Mouse (Mus musculus) lung, postnatal 0 days (tissue): ENCODE measurements around the gene Rps2. TPM values are rescaled to one million over a fixed set of nuclear protein-coding genes. Genes with fewer than 3 reads are reported as not detected.
"Not testable (repeated sequence)": the region's sequence is repeated elsewhere in the genome, so short reads cannot be mapped to it uniquely, and the experiment has no call there.

Source experiments
- ATAC-seq: fragments of 200-750 bp; cut with Nextera tagmentation; 2 replicates; pipeline ENCODE4 v1.8.0; 2017; ENCODE audit warnings: moderate library complexity
- DNase-seq: peaks from one replicate; pipeline ENCODE4 v3.0.0-alpha.2; 2016; ENCODE audit warnings: low spot score
- H3K27ac ChIP-seq: fragments of 300-500 bp; sonication (generic); 2 replicates; pipeline ENCODE4 v1.5.1; 2014; ENCODE audit warnings: antibody characterized with exemption, mild to moderate bottlenecking, low read length, mixed read lengths
- H3K27me3 ChIP-seq: fragments of 300-500 bp; sonication (generic); replicated peaks from 2 replicates; pipeline ENCODE4 v1.6.1; 2014; ENCODE audit warnings: low read length, mixed read lengths; ENCODE audit not compliant: insufficient read depth
- H3K36me3 ChIP-seq: fragments of 300-500 bp; sonication (generic); 2 replicates; pipeline ENCODE4 v1.6.1; 2014; ENCODE audit warnings: low read length, mixed read lengths; ENCODE audit not compliant: insufficient read depth
- H3K4me1 ChIP-seq: fragments of 300-500 bp; sonication (generic); 2 replicates; pipeline ENCODE4 v1.6.1; 2014; ENCODE audit warnings: antibody characterized with exemption, low read depth, low read length, mixed read lengths; ENCODE audit not compliant: insufficient read depth
- H3K4me2 ChIP-seq: fragments of 300-500 bp; sonication (generic); replicated peaks from 2 replicates; pipeline ENCODE4 v1.6.1; 2014; ENCODE audit warnings: low read depth, mild to moderate bottlenecking, low read length, moderate library complexity, mixed read lengths
- H3K4me3 ChIP-seq: fragments of 300-500 bp; sonication (generic); 2 replicates; pipeline ENCODE4 v1.5.1; 2014; ENCODE audit warnings: low read depth, low read length
- H3K9ac ChIP-seq: fragments of 300-500 bp; sonication (generic); replicated peaks from 2 replicates; pipeline ENCODE4 v1.6.1; 2014; ENCODE audit warnings: low read depth, mild to moderate bottlenecking
- H3K9me3 ChIP-seq: fragments of 300-500 bp; sonication (generic); 2 replicates; pipeline ENCODE4 v1.6.1; 2016; ENCODE audit warnings: low read length, mixed read lengths
- CTCF ChIP-seq: IDR thresholded peaks from 2 replicates; pipeline ENCODE4 v1.5.1; 2016; ENCODE audit warnings: antibody characterized with exemption, mild to moderate bottlenecking
- EP300 ChIP-seq: IDR thresholded peaks from 2 replicates; pipeline ENCODE4 v1.6.1; 2016; ENCODE audit warnings: antibody characterized with exemption, mild to moderate bottlenecking, control low read depth
- WGBS: fragments of 180-500 bp; shearing (Covaris S2); extraction: QIAGEN DNeasy Blood & Tissue Kit; methylation state at CpG from one replicate; pipeline ENCODE4 v1.1.7; 2014; 5-methylcytosine and 5-hydroxymethylcytosine counted together
- polyA plus RNA-seq: library from polyadenylated mRNA; unstranded; fragments of >200 nt; fragmentation: Nextera tagmentation; extraction: Ambion mirVana; gene quantifications from 2 replicates; pipeline ENCODE4 v1.2.1, GENCODE M21; 2015

Rps2 gene
- polyA plus RNA-seq, 1 experiment from 2014 or later: 834 TPM

- no peaks in the 10 kb centered on the region for H3K36me3 ChIP-seq
- H3K27me3 ChIP-seq: no peaks in the 10 kb centered on the region
- peak overlapping the region; percentile 73 for H3K4me2 ChIP-seq
- TF ChIP-seq EP300 (no peak), CTCF (no peak)
- no peaks in the 10 kb centered on the region for H3K9me3 ChIP-seq
- peak overlapping the region; percentile 56 for H3K9ac ChIP-seq
- H3K27ac ChIP-seq: peak overlapping the region; percentile 88
- DNase-seq (peak; percentile 53), ATAC-seq (peak; percentile 46)
- 0 out of 2 replicates have a peak, but pooled peaks cover 3% of the 10 kb centered on the region for H3K4me1 ChIP-seq
- peak overlapping the region; percentile 66 for H3K4me3 ChIP-seq
- 3% methylated on average over 24 of the region's 24 CpGs for WGBS
Observed at GRCm38 (mm10) chr17:24707801-24708425, 10.0 kb upstream of the Rps2 start.

GRCm38 (mm10) chr17:24708646-24709045 lies 9.3 kb upstream of the Rps2 start:
- no peaks in the 10 kb centered on the region for H3K36me3 ChIP-seq
- no peak overlapping the region for H3K27ac ChIP-seq
- H3K9me3 ChIP-seq: no peaks in the 10 kb centered on the region
- WGBS: 26% methylated on average over 2 of the region's 2 CpGs
- H3K4me1 ChIP-seq: 0 out of 2 replicates have a peak, but pooled peaks cover 3% of the 10 kb centered on the region
- DNase-seq (peak; percentile 82), ATAC-seq (0 out of 2 replicates have a peak, but pooled peaks have one; percentile 16)
- no peak overlapping the region for H3K9ac ChIP-seq
- no peaks in the 10 kb centered on the region for H3K27me3 ChIP-seq
- TF ChIP-seq CTCF (peak; percentile 68), EP300 (no peak)
- no peak overlapping the region for H3K4me3 ChIP-seq
- no peak overlapping the region; the same call in 1 of the 2 replicates for H3K4me2 ChIP-seq

GRCm38 (mm10) chr17:24715556-24715955 lies 2.4 kb upstream of the Rps2 start:
- peaks cover 3% of the 10 kb centered on the region; the same call in 1 of the 2 replicates for H3K4me1 ChIP-seq
- H3K9ac ChIP-seq: no peak overlapping the region
- H3K4me3 ChIP-seq: no peak overlapping the region
- H3K27ac ChIP-seq: no peak overlapping the region
- TF ChIP-seq CTCF (no peak), EP300 (no peak)
- ATAC-seq (no peak), DNase-seq (no peak)
- H3K27me3 ChIP-seq: no peaks in the 10 kb centered on the region
- WGBS: 84% methylated on average over 6 of the region's 6 CpGs
- no peak overlapping the region for H3K4me2 ChIP-seq
- no peaks in the 10 kb centered on the region for H3K36me3 ChIP-seq
- H3K9me3 ChIP-seq: no peaks in the 10 kb centered on the region

GRCm38 (mm10) chr17:24716166-24716682 lies 1.7 kb upstream of the Rps2 start:
- no peak for ATAC-seq

GRCm38 (mm10) chr17:24718938-24719337 lies 1.0 kb downstream of the Rps2 start:
- peak; percentile 39 for TF ChIP-seq CTCF
- H3K27ac ChIP-seq: not testable (repeated sequence)

More at GRCm38 (mm10) chr17:24716166-24716682, 1.7 kb upstream of the Rps2 start:
- Histone ChIP-seq H3K4me1 (peaks cover 3% of the 10 kb centered on the region; the same call in 1 of the 2 replicates), H3K27me3 (no peaks in the 10 kb centered on the region), H3K4me3 (no peak overlapping the region), H3K27ac (no peak overlapping the region), H3K9ac (no peak overlapping the region), H3K4me2 (no peak overlapping the region), H3K9me3 (no peaks in the 10 kb centered on the region), H3K36me3 (no peaks in the 10 kb centered on the region)
- TF ChIP-seq CTCF (no peak), EP300 (no peak)
- 95% methylated on average over 15 of the region's 15 CpGs for WGBS
- no peak for DNase-seq

GRCm38 (mm10) chr17:24719494-24720222 lies 1.7 kb downstream of the Rps2 start:
- Histone ChIP-seq H3K4me3 (peak overlapping the region; percentile 76), H3K36me3 (peaks cover 11% of the 10 kb centered on the region; the same call in 1 of the 2 replicates), H3K4me1 (peaks cover 10% of the 10 kb centered on the region; the same call in 1 of the 2 replicates), H3K9me3 (no peaks in the 10 kb centered on the region), H3K9ac (peak overlapping the region; percentile 96), H3K27me3 (no peaks in the 10 kb centered on the region), H3K4me2 (peak overlapping the region; percentile 66), H3K27ac (peak overlapping the region; percentile 92)
- 1% methylated on average over 61 of the region's 61 CpGs for WGBS
- DNase-seq (peak; percentile 99), ATAC-seq (peak; percentile 98)
- peak; percentile 76 for TF ChIP-seq EP300
- TF ChIP-seq CTCF: peak; percentile 25

More at GRCm38 (mm10) chr17:24718938-24719337, 1.0 kb downstream of the Rps2 start:
- peak overlapping the region; percentile 64 for H3K4me2 ChIP-seq
- H3K4me3 ChIP-seq: peak overlapping the region; percentile 76
- H3K9ac ChIP-seq: peak overlapping the region; percentile 95
- WGBS: 55% methylated on average over 5 of the region's 5 CpGs
- not testable (repeated sequence) for H3K9me3 ChIP-seq, ATAC-seq, H3K27me3 ChIP-seq, DNase-seq
- H3K36me3 ChIP-seq: peaks cover 11% of the 10 kb centered on the region; the same call in 1 of the 2 replicates
- peaks cover 10% of the 10 kb centered on the region; the same call in 1 of the 2 replicates for H3K4me1 ChIP-seq

- H3K9ac ChIP-seq: peak overlapping the region; percentile 96
- H3K4me2 ChIP-seq: peak overlapping the region; percentile 66
- H3K4me3 ChIP-seq: peak overlapping the region; percentile 76
- not testable (repeated sequence) for H3K9me3 ChIP-seq, H3K27me3 ChIP-seq, DNase-seq, ATAC-seq
- peaks cover 11% of the 10 kb centered on the region; the same call in 1 of the 2 replicates for H3K36me3 ChIP-seq
- peaks cover 10% of the 10 kb centered on the region; the same call in 1 of the 2 replicates for H3K4me1 ChIP-seq
- 0 out of 2 replicates have a peak overlapping the region, but pooled peaks have one; percentile 92 for H3K27ac ChIP-seq
- 1% methylated on average over 10 of the region's 11 CpGs for WGBS
Observed at GRCm38 (mm10) chr17:24720616-24721015, 2.7 kb downstream of the Rps2 start.

GRCm38 (mm10) chr17:24721383-24721955 lies 3.6 kb downstream of the Rps2 start:
- Histone ChIP-seq H3K4me2 (peak overlapping the region; percentile 66; the same call in 1 of the 2 replicates), H3K4me1 (peaks cover 10% of the 10 kb centered on the region; the same call in 1 of the 2 replicates), H3K36me3 (peaks cover 11% of the 10 kb centered on the region; the same call in 1 of the 2 replicates)
- H3K27ac ChIP-seq, ATAC-seq, H3K27me3 ChIP-seq, H3K4me3 ChIP-seq, DNase-seq, H3K9me3 ChIP-seq, H3K9ac ChIP-seq: not testable (repeated sequence)
- 38% methylated on average over 7 of the region's 7 CpGs for WGBS
